Mouse (Mus musculus) neural tube, embryonic 12.5 days (tissue): ENCODE data around the gene Fgfr2. TPM values are rescaled to one million over a fixed set of nuclear protein-coding genes. Genes with fewer than 3 reads are reported as not detected.

Experiments used
- ATAC-seq: fragments of 200-750 bp; cut with Nextera tagmentation; 2 replicates; pipeline ENCODE4 v1.8.0; 2017; ENCODE audit warnings: low read depth, mild to moderate bottlenecking, moderate TSS enrichment, moderate library complexity; ENCODE audit not compliant: low FRiP score
- H3K27ac ChIP-seq: fragments of 300-500 bp; sonication (generic); 2 replicates; pipeline ENCODE4 v1.5.1; 2016
- H3K27me3 ChIP-seq: fragments of 300-500 bp; sonication (generic); replicated peaks from 2 replicates; pipeline ENCODE4 v1.6.1; 2016; ENCODE audit warnings: mild to moderate bottlenecking
- H3K36me3 ChIP-seq: fragments of 300-500 bp; sonication (generic); 2 replicates; pipeline ENCODE4 v1.6.1; 2016; ENCODE audit warnings: mild to moderate bottlenecking
- H3K4me1 ChIP-seq: fragments of 300-500 bp; sonication (generic); 2 replicates; pipeline ENCODE4 v1.6.1; 2016
- H3K4me2 ChIP-seq: fragments of 300-500 bp; sonication (generic); replicated peaks from 2 replicates; pipeline ENCODE4 v1.6.1; 2016; ENCODE audit warnings: mild to moderate bottlenecking
- H3K4me3 ChIP-seq: fragments of 300-500 bp; sonication (generic); 2 replicates; pipeline ENCODE4 v1.5.1; 2016
- H3K9ac ChIP-seq: fragments of 300-500 bp; sonication (generic); 2 replicates; pipeline ENCODE4 v1.6.1; 2016; ENCODE audit warnings: mild to moderate bottlenecking
- H3K9me3 ChIP-seq: fragments of 300-500 bp; sonication (generic); 2 replicates; pipeline ENCODE4 v1.6.1; 2016; ENCODE audit warnings: mild to moderate bottlenecking
- WGBS: fragments of 180-500 bp; shearing (Covaris S2); methylation state at CpG from one replicate; pipeline ENCODE4 v1.1.7; 2016; 5-methylcytosine and 5-hydroxymethylcytosine counted together
- polyA plus RNA-seq: library from polyadenylated mRNA; unstranded; fragments of >200 nt; fragmentation: Nextera tagmentation; extraction: Ambion mirVana; gene quantifications from 2 replicates; pipeline ENCODE4 v1.2.1, GENCODE M21; 2016

The Fgfr2 gene
- polyA plus RNA-seq, 1 experiment from 2014 or later: 65.0 TPM

- H3K4me3 ChIP-seq: no peak overlapping the region
- no peaks in the 10 kb centered on the region for H3K4me1 ChIP-seq
- H3K27me3 ChIP-seq: no peaks in the 10 kb centered on the region
- H3K9ac ChIP-seq: no peak overlapping the region
- WGBS: 67% methylated on average over 6 of the region's 6 CpGs
- no peaks in the 10 kb centered on the region for H3K36me3 ChIP-seq
- no peak overlapping the region for H3K27ac ChIP-seq
- no peaks in the 10 kb centered on the region for H3K9me3 ChIP-seq
- no peak for ATAC-seq
- no peak overlapping the region for H3K4me2 ChIP-seq
These were observed 635.8 kb downstream of the Fgfr2 start for GRCm38 (mm10) chr7:132487361-132487760.

GRCm38 (mm10) chr7:132486403-132487178 lies 636.6 kb downstream of the Fgfr2 start:
- Histone ChIP-seq H3K4me2 (no peak overlapping the region), H3K9me3 (no peaks in the 10 kb centered on the region), H3K4me3 (no peak overlapping the region), H3K36me3 (no peaks in the 10 kb centered on the region), H3K4me1 (no peaks in the 10 kb centered on the region), H3K27ac (no peak overlapping the region), H3K9ac (no peak overlapping the region), H3K27me3 (no peaks in the 10 kb centered on the region)
- 85% methylated on average over 9 of the region's 9 CpGs for WGBS
- no peak for ATAC-seq

- Histone ChIP-seq H3K9me3 (no peaks in the 10 kb centered on the region), H3K4me3 (no peak overlapping the region), H3K9ac (no peak overlapping the region), H3K36me3 (no peaks in the 10 kb centered on the region), H3K27ac (no peak overlapping the region), H3K4me2 (no peak overlapping the region), H3K27me3 (no peaks in the 10 kb centered on the region), H3K4me1 (0 out of 2 replicates have a peak, but pooled peaks cover 3% of the 10 kb centered on the region)
- no peak for ATAC-seq
- WGBS: 68% methylated on average over 5 of the region's 5 CpGs
These were observed 638.7 kb downstream of the Fgfr2 start for GRCm38 (mm10) chr7:132484424-132484823.

- no peak overlapping the region for H3K9ac ChIP-seq
- H3K27ac ChIP-seq: no peak overlapping the region
- no peak overlapping the region for H3K4me2 ChIP-seq
- H3K4me3 ChIP-seq: no peak overlapping the region
- no peaks in the 10 kb centered on the region for H3K9me3 ChIP-seq
- WGBS: 64% methylated on average over 4 of the region's 4 CpGs
- H3K27me3 ChIP-seq: no peaks in the 10 kb centered on the region
- ATAC-seq: no peak
- H3K4me1 ChIP-seq: peaks cover 9% of the 10 kb centered on the region
- no peaks in the 10 kb centered on the region for H3K36me3 ChIP-seq
These were observed 642.3 kb downstream of the Fgfr2 start for GRCm38 (mm10) chr7:132480696-132481306.

GRCm38 (mm10) chr7:132478295-132478809 lies 644.8 kb downstream of the Fgfr2 start:
- ATAC-seq: no peak
- no peaks in the 10 kb centered on the region for H3K27me3 ChIP-seq
- no peak overlapping the region for H3K4me3 ChIP-seq
- peaks cover 9% of the 10 kb centered on the region for H3K4me1 ChIP-seq
- H3K4me2 ChIP-seq: no peak overlapping the region
- no peak overlapping the region for H3K9ac ChIP-seq
- H3K9me3 ChIP-seq: no peaks in the 10 kb centered on the region
- H3K36me3 ChIP-seq: no peaks in the 10 kb centered on the region
- no peak overlapping the region for H3K27ac ChIP-seq
- WGBS: 73% methylated on average over 9 of the region's 9 CpGs

- H3K4me1 ChIP-seq: peaks cover 9% of the 10 kb centered on the region
- H3K27me3 ChIP-seq: no peaks in the 10 kb centered on the region
- WGBS: 60% methylated on average over 3 of the region's 3 CpGs
- H3K36me3 ChIP-seq: no peaks in the 10 kb centered on the region
- no peak for ATAC-seq
- H3K9me3 ChIP-seq: no peaks in the 10 kb centered on the region
- H3K9ac ChIP-seq: no peak overlapping the region
- H3K4me3 ChIP-seq: no peak overlapping the region
- no peak overlapping the region for H3K27ac ChIP-seq
- no peak overlapping the region for H3K4me2 ChIP-seq
These were observed 645.4 kb downstream of the Fgfr2 start for GRCm38 (mm10) chr7:132477753-132478152.

- H3K27me3 ChIP-seq: no peaks in the 10 kb centered on the region
- no peak for ATAC-seq
- H3K9ac ChIP-seq: no peak overlapping the region
- H3K27ac ChIP-seq: no peak overlapping the region
- H3K4me1 ChIP-seq: peaks cover 9% of the 10 kb centered on the region
- no peak overlapping the region for H3K4me2 ChIP-seq
- WGBS: 90% methylated on average over 2 of the region's 2 CpGs
- H3K36me3 ChIP-seq: no peaks in the 10 kb centered on the region
- no peak overlapping the region for H3K4me3 ChIP-seq
- no peaks in the 10 kb centered on the region for H3K9me3 ChIP-seq
These were observed 646.7 kb downstream of the Fgfr2 start for GRCm38 (mm10) chr7:132476491-132476890.

- ATAC-seq: no peak
- Histone ChIP-seq H3K36me3 (no peaks in the 10 kb centered on the region), H3K27me3 (no peaks in the 10 kb centered on the region), H3K9me3 (no peaks in the 10 kb centered on the region), H3K4me1 (peaks cover 6% of the 10 kb centered on the region), H3K9ac (no peak overlapping the region), H3K4me3 (no peak overlapping the region), H3K4me2 (no peak overlapping the region), H3K27ac (no peak overlapping the region)
- WGBS: 20% methylated on average over 5 of the region's 5 CpGs
These were observed 648.1 kb downstream of the Fgfr2 start for GRCm38 (mm10) chr7:132475069-132475468.

- no peak overlapping the region for H3K4me2 ChIP-seq
- 62% methylated on average over 3 of the region's 3 CpGs for WGBS
These were observed 651.8 kb downstream of the Fgfr2 start for GRCm38 (mm10) chr7:132471327-132471726.

GRCm38 (mm10) chr7:132468391-132468790 lies 654.8 kb downstream of the Fgfr2 start:
- no peak for ATAC-seq
- no peaks in the 10 kb centered on the region for H3K27me3 ChIP-seq
- no peaks in the 10 kb centered on the region for H3K36me3 ChIP-seq
- no peaks in the 10 kb centered on the region; the same call in 1 of the 2 replicates for H3K4me1 ChIP-seq
- H3K4me3 ChIP-seq: no peak overlapping the region
- H3K9ac ChIP-seq: no peak overlapping the region
- no peak overlapping the region for H3K4me2 ChIP-seq
- no peaks in the 10 kb centered on the region for H3K9me3 ChIP-seq
- H3K27ac ChIP-seq: no peak overlapping the region

More at GRCm38 (mm10) chr7:132471327-132471726, 651.8 kb downstream of the Fgfr2 start:
- ATAC-seq: no peak
- Histone ChIP-seq H3K27me3 (no peaks in the 10 kb centered on the region), H3K9me3 (no peaks in the 10 kb centered on the region), H3K27ac (no peak overlapping the region), H3K4me3 (no peak overlapping the region), H3K4me1 (no peaks in the 10 kb centered on the region; the same call in 1 of the 2 replicates), H3K36me3 (no peaks in the 10 kb centered on the region), H3K9ac (no peak overlapping the region)

GRCm38 (mm10) chr7:132465897-132466296 lies 657.3 kb downstream of the Fgfr2 start:
- Histone ChIP-seq H3K27me3 (no peaks in the 10 kb centered on the region), H3K4me3 (no peak overlapping the region), H3K9me3 (no peaks in the 10 kb centered on the region), H3K4me1 (no peaks in the 10 kb centered on the region), H3K9ac (no peak overlapping the region), H3K4me2 (no peak overlapping the region), H3K36me3 (no peaks in the 10 kb centered on the region), H3K27ac (no peak overlapping the region)
- ATAC-seq: no peak
- WGBS: 92% methylated on average over 5 of the region's 5 CpGs

GRCm38 (mm10) chr7:132464894-132465293 lies 658.3 kb downstream of the Fgfr2 start:
- Histone ChIP-seq H3K27ac (no peak overlapping the region), H3K4me2 (no peak overlapping the region), H3K9me3 (no peaks in the 10 kb centered on the region), H3K4me3 (no peak overlapping the region), H3K27me3 (no peaks in the 10 kb centered on the region), H3K4me1 (no peaks in the 10 kb centered on the region), H3K9ac (no peak overlapping the region), H3K36me3 (no peaks in the 10 kb centered on the region)
- WGBS: 84% methylated on average over 1 of the region's 1 CpGs
- no peak for ATAC-seq
